Mouse (Mus musculus) neural tube, embryonic 11.5 days (tissue): ENCODE results near the gene Ubxn2a. TPM values are rescaled to one million over a fixed set of nuclear protein-coding genes. Genes with fewer than 3 reads are reported as not detected.
"Not testable (repeated sequence)": the region's sequence is repeated elsewhere in the genome, so short reads cannot be mapped to it uniquely, and the experiment has no call there.

Experiments
- ATAC-seq: fragments of 200-750 bp; cut with Nextera tagmentation; 2 replicates; pipeline ENCODE4 v1.8.0; 2017; ENCODE audit warnings: moderate number of reproducible peaks, mild to moderate bottlenecking, moderate TSS enrichment, moderate library complexity; ENCODE audit not compliant: insufficient read depth, low FRiP score, low TSS enrichment
- DNase-seq: peaks from one replicate; pipeline ENCODE4 v3.0.0-alpha.2; 2015; ENCODE audit warnings: low spot score
- H3K27ac ChIP-seq: fragments of 300-500 bp; sonication (generic); 2 replicates; pipeline ENCODE4 v1.5.1; 2014; ENCODE audit warnings: low read depth, mild to moderate bottlenecking, low read length
- H3K27me3 ChIP-seq: fragments of 300-500 bp; sonication (generic); 2 replicates; pipeline ENCODE4 v1.6.1; 2014; ENCODE audit warnings: mild to moderate bottlenecking, low read length, mixed read lengths; ENCODE audit not compliant: control insufficient read depth, insufficient read depth
- H3K36me3 ChIP-seq: fragments of 300-500 bp; sonication (generic); 2 replicates; pipeline ENCODE4 v1.6.1; 2014; ENCODE audit warnings: mild to moderate bottlenecking, low read length, moderate library complexity, mixed read lengths; ENCODE audit not compliant: control insufficient read depth, insufficient read depth
- H3K4me1 ChIP-seq: fragments of 300-500 bp; sonication (generic); 2 replicates; pipeline ENCODE4 v1.6.1; 2014; ENCODE audit warnings: low read length, mixed read lengths; ENCODE audit not compliant: control insufficient read depth, insufficient read depth
- H3K4me2 ChIP-seq: fragments of 300-500 bp; sonication (generic); 2 replicates; pipeline ENCODE4 v1.6.1; 2014; ENCODE audit warnings: low read depth, mild to moderate bottlenecking, moderate library complexity
- H3K4me3 ChIP-seq: fragments of 300-500 bp; sonication (generic); 2 replicates; pipeline ENCODE4 v1.5.1; 2014; ENCODE audit warnings: low read depth, low read length
- H3K9ac ChIP-seq: fragments of 300-500 bp; sonication (generic); 2 replicates; pipeline ENCODE4 v1.6.1; 2014; ENCODE audit warnings: mild to moderate bottlenecking, low read length
- H3K9me3 ChIP-seq: fragments of 300-500 bp; sonication (generic); 2 replicates; pipeline ENCODE4 v1.6.1; 2016; ENCODE audit warnings: low read length; ENCODE audit not compliant: control insufficient read depth
- WGBS: fragments of 180-500 bp; shearing (Covaris S2); extraction: QIAGEN DNeasy Blood & Tissue Kit; methylation state at CpG from one replicate; pipeline ENCODE4 v1.1.7; 2014; 5-methylcytosine and 5-hydroxymethylcytosine counted together
- polyA plus RNA-seq: library from polyadenylated mRNA; unstranded; fragments of >200 nt; fragmentation: Nextera tagmentation; extraction: Ambion mirVana; gene quantifications from 2 replicates; pipeline ENCODE4 v1.2.1, GENCODE M21; 2014

Ubxn2a gene
- polyA plus RNA-seq, 1 experiment from 2014 or later: 26.7 TPM

- 93% methylated on average over 2 of the region's 2 CpGs for WGBS
- no peaks in the 10 kb centered on the region for H3K9me3 ChIP-seq
- H3K36me3 ChIP-seq: no peaks in the 10 kb centered on the region
- no peak overlapping the region for H3K27ac ChIP-seq
- H3K4me1 ChIP-seq: no peaks in the 10 kb centered on the region
- H3K4me3 ChIP-seq: no peak overlapping the region
- ATAC-seq: no peak
- H3K9ac ChIP-seq: no peak overlapping the region
- no peak overlapping the region for H3K4me2 ChIP-seq
- no peak for DNase-seq
- no peaks in the 10 kb centered on the region for H3K27me3 ChIP-seq
These were observed 18.3 kb downstream of the Ubxn2a start for GRCm38 (mm10) chr12:4889251-4889650.

GRCm38 (mm10) chr12:4888739-4889138 is 18.8 kb downstream of the Ubxn2a start:
- Histone ChIP-seq H3K4me2 (no peak overlapping the region), H3K4me1 (no peaks in the 10 kb centered on the region), H3K9ac (no peak overlapping the region), H3K27me3 (no peaks in the 10 kb centered on the region), H3K27ac (no peak overlapping the region), H3K36me3 (no peaks in the 10 kb centered on the region), H3K4me3 (no peak overlapping the region), H3K9me3 (no peaks in the 10 kb centered on the region)
- ATAC-seq: no peak
- no peak for DNase-seq

- H3K4me3 ChIP-seq, H3K9ac ChIP-seq, H3K4me1 ChIP-seq, H3K27ac ChIP-seq, H3K9me3 ChIP-seq, H3K27me3 ChIP-seq, DNase-seq, ATAC-seq, H3K36me3 ChIP-seq, H3K4me2 ChIP-seq: not testable (repeated sequence)
- 96% methylated on average over 4 of the region's 4 CpGs for WGBS
These were observed 20.9 kb downstream of the Ubxn2a start for GRCm38 (mm10) chr12:4886581-4886980.

- Histone ChIP-seq H3K27ac (no peak overlapping the region), H3K4me3 (no peak overlapping the region), H3K4me1 (no peaks in the 10 kb centered on the region), H3K36me3 (0 out of 2 replicates have a peak, but pooled peaks cover 3% of the 10 kb centered on the region), H3K27me3 (no peaks in the 10 kb centered on the region), H3K4me2 (no peak overlapping the region), H3K9ac (no peak overlapping the region), H3K9me3 (no peaks in the 10 kb centered on the region)
- 85% methylated on average over 1 of the region's 1 CpGs for WGBS
- ATAC-seq: no peak
- no peak for DNase-seq
These were observed 22.4 kb downstream of the Ubxn2a start for GRCm38 (mm10) chr12:4885062-4885461.

- no peaks in the 10 kb centered on the region for H3K4me1 ChIP-seq
- H3K9me3 ChIP-seq: no peaks in the 10 kb centered on the region
- no peak overlapping the region for H3K4me3 ChIP-seq
- no peak overlapping the region for H3K9ac ChIP-seq
- DNase-seq: no peak
- WGBS: 93% methylated on average over 2 of the region's 2 CpGs
- no peaks in the 10 kb centered on the region for H3K27me3 ChIP-seq
- no peak for ATAC-seq
- H3K27ac ChIP-seq: no peak overlapping the region
- H3K36me3 ChIP-seq: 0 out of 2 replicates have a peak, but pooled peaks cover 3% of the 10 kb centered on the region
- H3K4me2 ChIP-seq: no peak overlapping the region
These were observed 25.4 kb downstream of the Ubxn2a start for GRCm38 (mm10) chr12:4882086-4882485.

- Histone ChIP-seq H3K9me3 (no peaks in the 10 kb centered on the region), H3K27me3 (no peaks in the 10 kb centered on the region), H3K36me3 (0 out of 2 replicates have a peak, but pooled peaks cover 3% of the 10 kb centered on the region), H3K4me3 (no peak overlapping the region), H3K4me1 (no peaks in the 10 kb centered on the region), H3K9ac (no peak overlapping the region), H3K27ac (no peak overlapping the region), H3K4me2 (no peak overlapping the region)
- 93% methylated on average over 5 of the region's 5 CpGs for WGBS
- ATAC-seq (no peak), DNase-seq (no peak)
These were observed 28.5 kb downstream of the Ubxn2a start for GRCm38 (mm10) chr12:4879048-4879447.

- Histone ChIP-seq H3K4me3 (no peak overlapping the region), H3K36me3 (0 out of 2 replicates have a peak, but pooled peaks cover 3% of the 10 kb centered on the region), H3K4me2 (no peak overlapping the region), H3K9ac (no peak overlapping the region), H3K27me3 (no peaks in the 10 kb centered on the region), H3K27ac (no peak overlapping the region), H3K4me1 (no peaks in the 10 kb centered on the region), H3K9me3 (no peaks in the 10 kb centered on the region)
- 80% methylated on average over 9 of the region's 9 CpGs for WGBS
- no peak for DNase-seq
- no peak for ATAC-seq
These were observed 29.2 kb downstream of the Ubxn2a start for GRCm38 (mm10) chr12:4878296-4878783.

GRCm38 (mm10) chr12:4875623-4876022 is 31.9 kb downstream of the Ubxn2a start:
- H3K27me3 ChIP-seq: no peaks in the 10 kb centered on the region
- H3K9ac ChIP-seq: no peak overlapping the region
- no peaks in the 10 kb centered on the region for H3K9me3 ChIP-seq
- H3K4me1 ChIP-seq: no peaks in the 10 kb centered on the region
- no peak overlapping the region for H3K4me3 ChIP-seq
- H3K27ac ChIP-seq: no peak overlapping the region
- no peaks in the 10 kb centered on the region for H3K36me3 ChIP-seq
- ATAC-seq: no peak
- 92% methylated on average over 8 of the region's 8 CpGs for WGBS
- H3K4me2 ChIP-seq: no peak overlapping the region
- no peak for DNase-seq

- DNase-seq: peak; percentile 62
- Histone ChIP-seq H3K4me2 (peak within 1 kb of the TSS; percentile 63), H3K27ac (no peak within 1 kb of the TSS), H3K27me3 (no peaks in the 10 kb centered on the region), H3K4me3 (peak within 1 kb of the TSS; percentile 23), H3K9me3 (no peaks in the 10 kb centered on the region), H3K36me3 (no peaks in the 10 kb centered on the region), H3K4me1 (no peaks in the 10 kb centered on the region), H3K9ac (peak within 1 kb of the TSS; percentile 49)
- ATAC-seq: peak; percentile 84
- 5% methylated on average over 24 of the region's 24 CpGs for WGBS
These were observed 33.2 kb downstream of the Ubxn2a start, which contains the start of gene Mfsd2b for GRCm38 (mm10) chr12:4874161-4874927. Gene Mfsd2b, minus strand, starts transcription at chr12:4874359.
